Mouse (Mus musculus): ENCODE data around the gene Dagla.

- no peak for TF ChIP-seq CTCF (IDR thresholded peaks at IDR 0.05; ENCODE audit: insufficient read depth, low read depth, low read length)
- TF ChIP-seq POLR2A (IDR thresholded peaks at IDR 0.05; ENCODE audit: insufficient read depth, low read depth, low read length), result no peak
Measured at GRCm38 (mm10) chr19:10316956-10317355, 12.3 kb upstream of the Dagla start.

Data from olfactory bulb, adult 2 months (tissue).